Mouse (Mus musculus): ENCODE results near the gene Mecom. TPM values are rescaled to one million over a fixed set of nuclear protein-coding genes. Genes with fewer than 3 reads are reported as not detected.
"Not testable (repeated sequence)": the region's sequence is repeated elsewhere in the genome, so short reads cannot be mapped to it uniquely, and the experiment has no call there.

The Mecom gene
- polyA plus RNA-seq, 1 experiment = 3.2 TPM

- TF ChIP-seq POLR2A (IDR thresholded peaks at IDR 0.05; ENCODE audit: extremely low read depth, insufficient read depth, low read length) (no peak), CTCF (IDR thresholded peaks at IDR 0.05; ENCODE audit: extremely low read depth, insufficient read depth, low read length) (no peak)
- H3K4me1 ChIP-seq (ENCODE audit: control insufficient read depth, insufficient read depth, low read length) = no peaks in the 10 kb centered on the region
- H3K27ac ChIP-seq (ENCODE audit: insufficient read depth, low read length) = no peak overlapping the region
- H3K4me3 ChIP-seq (ENCODE audit: insufficient read depth, low read length) = no peak overlapping the region
Observed at GRCm38 (mm10) chr3:30436561-30436960, 111.2 kb downstream of the Mecom start.

DNA sequence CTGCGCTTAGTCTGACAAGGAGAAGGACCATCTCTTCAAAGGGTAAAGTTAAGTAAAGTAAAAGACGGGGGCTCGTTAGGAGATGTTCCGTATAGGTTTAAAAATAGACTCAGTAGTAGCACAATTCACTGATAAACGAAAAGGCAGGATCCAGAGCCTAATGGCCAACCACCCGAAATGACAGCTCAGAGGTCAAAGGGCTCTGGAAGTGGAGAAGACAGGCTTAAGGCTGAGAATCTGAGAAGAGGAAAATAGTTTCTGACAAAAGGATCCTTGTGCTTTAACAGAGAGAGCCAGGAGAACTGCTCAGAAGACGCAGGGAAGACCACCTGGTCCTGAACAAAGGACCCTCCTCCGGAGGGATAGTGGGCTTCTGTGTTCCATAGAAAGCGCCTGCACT, 111.7 kb downstream of the Mecom start:
- no peak overlapping the region for H3K4me3 ChIP-seq (ENCODE audit: insufficient read depth, low read length)
- H3K4me1 ChIP-seq (ENCODE audit: control insufficient read depth, insufficient read depth, low read length) = no peaks in the 10 kb centered on the region
- H3K27ac ChIP-seq (ENCODE audit: insufficient read depth, low read length) = no peak overlapping the region
- no peak for TF ChIP-seq POLR2A (IDR thresholded peaks at IDR 0.05; ENCODE audit: extremely low read depth, insufficient read depth, low read length)
- TF ChIP-seq CTCF (IDR thresholded peaks at IDR 0.05; ENCODE audit: extremely low read depth, insufficient read depth, low read length) = no peak

DNA sequence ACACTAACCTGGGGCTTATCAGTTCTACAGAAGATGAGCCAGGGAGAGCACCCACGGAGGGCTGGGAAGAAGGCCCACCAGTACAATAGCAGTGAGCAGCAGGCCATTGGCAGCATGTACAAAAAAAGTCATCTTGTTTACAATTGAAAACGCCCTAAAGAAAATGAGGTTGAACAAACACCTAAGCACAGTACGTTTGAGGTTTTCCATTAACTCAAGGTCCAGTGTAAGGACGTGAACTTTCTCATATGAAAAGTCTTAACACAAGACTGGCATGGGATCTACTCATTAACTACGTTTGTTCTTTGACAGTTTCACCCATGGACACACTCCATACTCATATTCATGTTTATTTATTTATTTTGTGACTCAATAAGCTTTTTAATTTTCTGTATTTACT, 118.9 kb downstream of the Mecom start:
- H3K4me1 ChIP-seq (ENCODE audit: control insufficient read depth, insufficient read depth, low read length) = no peaks in the 10 kb centered on the region
- H3K4me3 ChIP-seq (ENCODE audit: insufficient read depth, low read length) = no peak overlapping the region
- TF ChIP-seq POLR2A (IDR thresholded peaks at IDR 0.05; ENCODE audit: extremely low read depth, insufficient read depth, low read length) (no peak), CTCF (IDR thresholded peaks at IDR 0.05; ENCODE audit: extremely low read depth, insufficient read depth, low read length) (no peak)
- H3K27ac ChIP-seq (ENCODE audit: insufficient read depth, low read length) = no peak overlapping the region

- TF ChIP-seq CTCF (IDR thresholded peaks at IDR 0.05; ENCODE audit: extremely low read depth, insufficient read depth, low read length) = no peak
- Histone ChIP-seq H3K4me1 (ENCODE audit: control insufficient read depth, insufficient read depth, low read length) (no peaks in the 10 kb centered on the region), H3K4me3 (ENCODE audit: insufficient read depth, low read length) (no peak overlapping the region), H3K27ac (ENCODE audit: insufficient read depth, low read length) (no peak overlapping the region)
Observed at GRCm38 (mm10) chr3:30424036-30424435, 123.8 kb downstream of the Mecom start.

GRCm38 (mm10) chr3:30421948-30422347, 125.9 kb downstream of the Mecom start:
- not testable (repeated sequence) for H3K4me3 ChIP-seq (ENCODE audit: insufficient read depth, low read length); H3K4me1 ChIP-seq (ENCODE audit: control insufficient read depth, insufficient read depth, low read length); H3K27ac ChIP-seq (ENCODE audit: insufficient read depth, low read length)

DNA sequence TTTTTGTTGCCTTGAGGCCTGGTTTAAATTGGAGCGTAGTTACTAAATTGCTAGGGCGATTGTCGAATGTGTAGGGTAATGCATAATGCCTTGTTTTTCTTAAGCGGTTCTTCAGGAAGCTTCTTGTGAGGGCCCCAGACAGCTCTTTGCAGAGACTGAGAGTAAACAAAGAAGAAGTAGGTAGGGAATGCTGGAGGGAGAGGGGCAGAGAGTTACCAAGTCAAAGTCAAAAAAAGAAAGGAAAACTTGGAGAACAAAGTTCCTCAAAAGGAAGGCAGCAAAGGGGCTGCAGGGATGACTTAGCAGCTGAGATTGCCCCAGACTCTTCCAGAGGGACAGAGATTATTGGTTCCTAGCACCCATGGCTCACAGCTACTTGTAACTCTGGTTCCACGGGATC, 126.9 kb downstream of the Mecom start:
- no peak overlapping the region for H3K27ac ChIP-seq (ENCODE audit: insufficient read depth, low read length)
- no peaks in the 10 kb centered on the region for H3K4me1 ChIP-seq (ENCODE audit: control insufficient read depth, insufficient read depth, low read length)
- TF ChIP-seq CTCF (IDR thresholded peaks at IDR 0.05; ENCODE audit: extremely low read depth, insufficient read depth, low read length) (no peak), POLR2A (IDR thresholded peaks at IDR 0.05; ENCODE audit: extremely low read depth, insufficient read depth, low read length) (no peak)
- H3K4me3 ChIP-seq (ENCODE audit: insufficient read depth, low read length) = no peak overlapping the region

GRCm38 (mm10) chr3:30414173-30414572, 133.6 kb downstream of the Mecom start:
- Histone ChIP-seq H3K4me1 (ENCODE audit: control insufficient read depth, insufficient read depth, low read length) (no peaks in the 10 kb centered on the region), H3K27ac (ENCODE audit: insufficient read depth, low read length) (no peak overlapping the region), H3K4me3 (ENCODE audit: insufficient read depth, low read length) (no peak overlapping the region)
- TF ChIP-seq POLR2A (IDR thresholded peaks at IDR 0.05; ENCODE audit: extremely low read depth, insufficient read depth, low read length) (no peak), CTCF (IDR thresholded peaks at IDR 0.05; ENCODE audit: extremely low read depth, insufficient read depth, low read length) (no peak)

DNA sequence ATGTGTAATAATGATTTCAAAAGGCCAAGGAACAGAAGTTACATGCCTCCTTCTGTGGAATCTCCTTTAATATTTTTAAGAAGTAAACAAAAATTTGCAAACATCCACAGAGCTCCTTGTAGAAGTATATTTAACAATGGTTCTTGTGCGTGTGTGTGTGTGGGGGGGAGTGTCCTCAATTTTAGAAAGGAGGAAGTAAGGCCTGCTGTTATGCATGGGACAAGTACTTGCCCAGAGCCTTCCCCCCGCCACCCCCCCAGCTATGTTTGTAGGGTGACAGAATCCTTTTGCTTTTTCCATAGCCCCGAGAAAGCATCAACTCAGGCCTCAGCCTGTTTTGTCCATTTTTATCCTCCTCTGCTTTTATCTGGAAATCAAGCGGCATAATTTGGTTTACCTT, 137.0 kb downstream of the Mecom start:
- no peaks in the 10 kb centered on the region for H3K4me1 ChIP-seq (ENCODE audit: control insufficient read depth, insufficient read depth, low read length)
- TF ChIP-seq POLR2A (IDR thresholded peaks at IDR 0.05; ENCODE audit: extremely low read depth, insufficient read depth, low read length) (no peak), CTCF (IDR thresholded peaks at IDR 0.05; ENCODE audit: extremely low read depth, insufficient read depth, low read length) (no peak)
- H3K4me3 ChIP-seq (ENCODE audit: insufficient read depth, low read length) = no peak overlapping the region
- H3K27ac ChIP-seq (ENCODE audit: insufficient read depth, low read length) = no peak overlapping the region

DNA sequence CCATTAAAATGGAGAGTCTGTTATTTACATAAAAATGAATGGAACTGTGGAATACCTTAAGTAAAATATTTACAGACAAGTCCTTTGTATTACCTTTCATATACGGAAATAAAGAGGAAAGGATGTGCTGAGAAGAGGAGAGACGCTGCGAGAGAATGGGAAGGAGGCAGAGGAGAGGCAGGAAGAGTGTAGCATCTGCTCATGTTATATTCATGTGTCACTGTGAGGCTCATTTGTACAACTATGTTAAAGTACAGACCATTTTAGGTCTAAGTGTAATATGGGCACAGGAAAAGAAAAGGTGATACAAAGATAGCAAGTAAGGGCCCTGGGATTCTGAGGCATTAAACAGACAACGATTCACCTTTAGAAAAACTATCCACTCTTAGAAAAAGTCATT, 143.0 kb downstream of the Mecom start:
- Histone ChIP-seq H3K27ac (ENCODE audit: insufficient read depth, low read length) (no peak overlapping the region), H3K4me3 (ENCODE audit: insufficient read depth, low read length) (no peak overlapping the region), H3K4me1 (ENCODE audit: control insufficient read depth, insufficient read depth, low read length) (no peaks in the 10 kb centered on the region)
- no peak for TF ChIP-seq POLR2A (IDR thresholded peaks at IDR 0.05; ENCODE audit: extremely low read depth, insufficient read depth, low read length)
- no peak for TF ChIP-seq CTCF (IDR thresholded peaks at IDR 0.05; ENCODE audit: extremely low read depth, insufficient read depth, low read length)

DNA sequence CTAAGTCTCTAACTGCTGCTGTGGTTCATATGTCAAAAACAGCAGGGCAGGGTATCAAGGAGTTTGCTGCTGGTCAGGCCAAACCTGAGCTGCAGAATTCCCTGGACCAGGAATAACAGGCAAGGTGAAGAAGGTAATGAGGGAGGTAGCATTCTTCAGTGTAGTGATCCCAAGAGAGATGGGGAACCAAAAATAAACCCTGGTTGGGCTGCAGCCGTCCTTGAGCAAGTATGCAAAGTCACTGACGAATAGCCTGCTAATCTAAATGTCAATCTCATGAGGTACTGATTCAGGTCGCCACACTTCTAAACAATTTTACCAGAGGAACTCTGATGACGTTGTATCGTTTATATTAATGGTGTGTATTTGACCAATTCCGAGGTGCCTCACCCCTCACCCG, 148.9 kb downstream of the Mecom start:
- Histone ChIP-seq H3K4me1 (ENCODE audit: control insufficient read depth, insufficient read depth, low read length) (no peaks in the 10 kb centered on the region), H3K27ac (ENCODE audit: insufficient read depth, low read length) (no peak overlapping the region), H3K4me3 (ENCODE audit: insufficient read depth, low read length) (no peak overlapping the region)
- TF ChIP-seq POLR2A (IDR thresholded peaks at IDR 0.05; ENCODE audit: extremely low read depth, insufficient read depth, low read length) (no peak), CTCF (IDR thresholded peaks at IDR 0.05; ENCODE audit: extremely low read depth, insufficient read depth, low read length) (no peak)

DNA sequence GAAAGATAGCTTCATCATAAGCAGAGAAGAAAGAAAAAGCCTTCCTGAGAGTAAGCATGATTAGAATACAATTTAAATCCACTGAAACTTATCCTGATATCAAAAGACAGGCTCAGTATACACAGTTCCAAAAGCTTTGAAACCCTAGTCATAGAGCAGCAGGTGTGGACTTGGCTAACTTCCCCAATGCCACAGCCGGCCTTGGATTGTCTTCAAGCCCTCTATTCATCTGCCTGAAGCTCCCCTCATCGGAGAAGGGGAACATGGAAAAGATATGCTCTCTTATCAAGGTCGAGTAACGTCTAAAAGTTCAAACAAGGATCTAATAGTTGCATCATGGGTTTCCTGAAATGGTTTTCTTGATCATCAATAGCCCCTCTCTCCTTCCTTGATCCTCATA, 152.9 kb downstream of the Mecom start:
- Histone ChIP-seq H3K4me1 (ENCODE audit: control insufficient read depth, insufficient read depth, low read length) (no peaks in the 10 kb centered on the region), H3K27ac (ENCODE audit: insufficient read depth, low read length) (no peak overlapping the region), H3K4me3 (ENCODE audit: insufficient read depth, low read length) (no peak overlapping the region)
- TF ChIP-seq POLR2A (IDR thresholded peaks at IDR 0.05; ENCODE audit: extremely low read depth, insufficient read depth, low read length) (no peak), CTCF (IDR thresholded peaks at IDR 0.05; ENCODE audit: extremely low read depth, insufficient read depth, low read length) (no peak)

Data from cortical plate, adult 2 months (tissue).